Mouse (Mus musculus): ENCODE measurements around the gene Ern1.

GRCm38 (mm10) chr11:106503425-106503717 lies 15.7 kb upstream of the Ern1 start:
- TF ChIP-seq ZC3H11A (IDR thresholded peaks at IDR 0.05; ENCODE audit: borderline replicate concordance, low read depth, low read length) (no peak), MAFK (IDR thresholded peaks at IDR 0.05; ENCODE audit: insufficient read depth, low read depth, low read length) (no peak), HCFC1 (IDR thresholded peaks at IDR 0.05; ENCODE audit: borderline replicate concordance, insufficient read depth, low read length) (no peak), CHD2 (IDR thresholded peaks at IDR 0.05; ENCODE audit: low read depth, low read length) (no peak)
